Mouse (Mus musculus) adrenal gland, postnatal 14 days (tissue): ENCODE measurements around the gene Kif26b. TPM values are rescaled to one million over a fixed set of nuclear protein-coding genes. Genes with fewer than 3 reads are reported as not detected.

Experiments
- DNase-seq: peaks from one replicate; pipeline ENCODE4 v3.0.0; 2021; ENCODE audit warnings: mixed read lengths
- total RNA-seq: library from RNA; stranded (reverse); gene quantifications from 2 replicates; pipeline ENCODE4 v1.2.3, GENCODE M21; 2021

Kif26b gene
- total RNA-seq, 1 experiment from 2014 or later, result 3.0 TPM

- no peak for DNase-seq
These were observed 11.3 kb downstream of the Kif26b start for GRCm38 (mm10) chr1:178540247-178540646.

GRCm38 (mm10) chr1:178542415-178542814, 13.5 kb downstream of the Kif26b start:
- no peak for DNase-seq

DNA sequence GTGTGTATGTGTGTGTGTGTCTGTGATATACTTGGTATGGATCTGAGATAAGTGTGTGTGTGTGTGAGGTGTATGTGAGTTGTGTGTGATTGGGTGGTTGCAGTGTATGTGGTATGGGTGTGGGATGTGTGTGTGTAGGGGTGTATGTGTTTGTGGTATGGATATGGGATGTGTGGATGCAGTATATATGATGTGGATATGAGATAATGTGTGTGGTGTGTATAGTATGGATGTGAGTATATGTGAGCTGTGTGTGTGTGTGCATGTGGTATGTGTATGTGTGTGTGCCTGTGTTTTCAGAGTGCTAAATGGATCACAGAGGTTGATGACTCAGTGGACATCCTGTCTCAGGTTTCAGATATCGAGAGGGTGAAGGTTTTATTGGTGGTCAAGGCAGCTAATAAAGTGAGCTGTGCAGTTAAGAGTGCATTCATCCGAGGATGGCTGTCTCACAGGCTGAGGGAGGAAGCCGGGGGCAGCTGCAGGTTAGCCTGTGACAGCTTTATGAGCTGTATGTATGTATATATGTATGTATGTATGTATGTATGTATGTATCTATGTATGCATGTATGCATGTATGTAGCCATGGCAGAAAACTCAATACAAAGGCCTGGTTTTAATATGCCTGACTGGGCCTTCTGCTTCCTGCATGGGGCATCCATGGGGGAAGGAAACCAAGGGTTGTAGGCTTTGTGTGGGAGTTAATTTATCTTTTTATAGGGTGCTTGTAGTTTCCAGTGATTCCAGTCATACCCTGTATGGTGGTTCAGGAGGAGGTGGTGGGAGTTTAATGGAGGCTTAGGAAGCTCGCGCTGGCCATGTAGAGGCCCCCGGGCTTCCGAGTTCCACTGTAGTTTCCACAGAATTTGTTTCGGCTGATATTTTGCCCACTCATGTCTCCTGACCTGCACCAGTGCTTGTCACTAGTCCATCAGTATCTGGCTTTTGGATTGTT, 14.3 kb downstream of the Kif26b start:
- DNase-seq, result no peak

GRCm38 (mm10) chr1:178544585-178544984, 15.7 kb downstream of the Kif26b start:
- no peak for DNase-seq

- DNase-seq, result peak; percentile 14
These were observed 20.7 kb downstream of the Kif26b start for GRCm38 (mm10) chr1:178549576-178549975.

DNA sequence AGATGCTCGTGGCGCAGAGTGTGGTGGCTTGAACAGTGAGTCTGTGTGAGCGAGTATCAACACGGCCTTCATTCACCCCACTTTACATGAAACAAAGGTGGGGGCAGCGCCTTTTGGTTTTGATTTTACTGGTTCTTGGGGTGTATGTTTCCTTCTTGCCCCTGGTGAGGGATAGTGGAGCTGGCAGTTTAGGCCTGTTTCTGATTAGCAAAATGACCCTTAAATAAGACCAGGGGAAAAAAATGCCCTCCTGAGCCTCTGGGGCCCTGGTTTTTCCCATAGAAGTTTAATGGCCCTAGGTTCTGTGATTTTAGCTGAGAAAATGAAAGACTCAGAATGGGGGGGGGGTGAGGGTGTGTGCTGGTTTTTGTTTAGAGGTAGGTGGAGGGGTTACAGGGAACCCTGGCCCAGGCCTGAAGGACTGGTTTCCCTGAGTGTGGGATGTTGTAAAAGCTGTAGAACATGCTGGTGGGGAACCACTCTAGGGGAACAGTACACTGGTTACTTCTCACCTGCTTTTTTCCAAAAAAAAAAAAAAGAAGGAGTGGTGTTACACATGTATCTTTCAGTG, 21.6 kb downstream of the Kif26b start:
- DNase-seq, result no peak

DNA sequence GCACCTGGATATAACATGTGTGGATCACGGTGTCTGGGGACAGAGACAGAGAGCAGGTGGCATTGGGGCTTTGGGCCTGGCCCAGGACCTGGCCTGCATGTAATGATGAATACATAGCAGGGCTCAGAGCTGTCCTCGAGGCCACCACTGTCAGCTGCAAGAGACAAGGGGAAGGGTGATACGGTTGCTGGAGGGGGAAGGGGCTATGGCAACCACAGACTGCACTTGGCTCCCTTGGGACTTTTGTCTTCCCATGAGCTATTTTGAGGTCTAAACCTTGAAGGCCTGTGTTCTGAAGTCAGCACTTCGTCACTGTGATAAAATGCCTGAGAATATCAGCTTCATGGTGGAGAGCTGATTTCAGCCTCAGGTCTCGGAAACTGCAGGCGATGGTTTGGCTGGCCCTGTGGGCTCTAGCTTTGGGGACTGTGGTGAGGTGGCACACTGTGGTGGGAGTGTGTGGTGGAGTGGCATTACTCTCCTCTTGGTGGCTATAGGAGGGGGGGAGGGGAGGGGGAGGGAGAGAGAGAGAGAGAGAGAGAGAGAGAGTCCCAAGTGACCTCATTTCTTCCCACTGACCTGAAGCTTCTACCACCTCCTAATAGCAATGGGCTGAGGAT, 23.5 kb downstream of the Kif26b start:
- DNase-seq, result no peak

GRCm38 (mm10) chr1:178552898-178553284, 24.0 kb downstream of the Kif26b start:
- DNase-seq, result no peak

DNA sequence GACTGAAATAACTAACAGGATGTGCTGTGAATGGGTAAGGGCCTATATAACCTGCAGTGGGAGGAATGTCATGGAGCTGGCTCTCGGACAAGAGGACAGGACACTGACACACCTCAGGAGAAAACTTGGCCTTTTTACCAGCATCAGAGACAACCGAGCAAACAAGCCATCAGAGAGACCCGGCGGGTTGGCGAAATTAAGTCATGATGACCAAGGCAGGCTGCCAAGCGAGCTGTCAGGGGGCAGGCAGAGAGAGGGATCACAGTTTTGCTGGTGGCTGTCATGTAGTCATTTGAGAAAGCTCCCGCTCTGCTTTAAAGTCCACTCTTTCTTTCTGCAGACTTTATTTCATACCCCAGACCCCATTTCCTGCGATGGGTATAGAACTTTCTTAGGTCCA, 27.3 kb downstream of the Kif26b start:
- no peak for DNase-seq

DNA sequence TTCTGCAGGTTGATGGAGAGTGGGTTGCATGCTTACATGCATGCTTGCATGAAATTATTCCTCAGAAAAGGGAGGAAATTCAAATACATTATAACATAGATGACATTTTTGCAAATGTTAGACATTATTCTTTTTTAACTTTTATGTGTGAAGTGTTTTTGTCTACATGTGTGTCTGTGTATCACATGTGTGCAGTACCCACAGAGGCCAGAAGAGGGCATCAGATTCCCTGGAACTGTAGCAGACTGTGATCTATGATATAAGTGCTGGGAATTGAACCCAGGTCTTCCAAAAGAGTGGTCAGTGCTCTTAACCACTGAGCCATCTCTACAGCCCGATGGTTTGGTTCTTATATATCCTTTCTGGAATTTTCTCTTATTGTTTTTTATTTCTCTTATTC, 31.1 kb downstream of the Kif26b start:
- DNase-seq, result no peak

GRCm38 (mm10) chr1:178563834-178564233, 34.9 kb downstream of the Kif26b start:
- DNase-seq, result no peak

DNA sequence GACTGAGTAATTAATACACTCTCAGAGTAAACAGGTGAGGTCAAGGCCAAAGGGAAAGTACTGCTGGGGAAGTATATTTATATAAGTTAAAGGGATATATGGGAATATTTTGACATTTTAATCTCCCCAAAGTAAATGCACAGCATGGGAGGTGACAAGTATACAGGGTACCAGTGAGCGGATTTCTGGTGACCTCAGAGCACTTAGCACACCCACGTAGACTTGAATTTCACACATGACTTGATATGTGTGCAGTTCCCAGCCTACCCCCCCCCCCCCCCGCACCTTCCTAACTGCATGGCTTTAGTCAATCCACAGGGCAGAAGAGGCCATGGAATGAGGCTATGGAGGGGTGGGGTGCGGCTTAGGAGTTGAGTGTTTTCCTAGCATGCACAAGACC, 35.9 kb downstream of the Kif26b start:
- DNase-seq, result no peak

GRCm38 (mm10) chr1:178568551-178569545, 39.9 kb downstream of the Kif26b start:
- DNase-seq, result no peak

DNA sequence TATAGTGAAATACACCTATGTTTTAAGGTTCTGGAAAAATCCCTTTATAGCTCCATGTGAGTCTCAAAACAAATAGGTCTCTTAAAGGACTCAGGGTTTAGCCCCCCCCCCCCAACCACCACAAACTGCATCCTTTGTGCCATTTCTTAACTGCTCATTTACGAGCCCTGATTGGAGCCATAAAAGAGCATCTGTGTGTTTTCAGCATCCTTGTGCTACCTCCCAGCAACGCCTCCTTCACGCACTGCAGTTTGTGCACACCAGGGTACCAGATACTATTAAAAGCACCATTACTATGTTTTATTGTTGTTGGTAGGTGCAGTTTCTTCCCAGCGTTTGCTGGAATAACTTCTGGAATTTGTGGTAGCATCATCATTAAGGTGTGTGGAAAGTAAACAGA, 42.1 kb downstream of the Kif26b start:
- no peak for DNase-seq

- no peak for DNase-seq
These were observed 43.0 kb downstream of the Kif26b start for GRCm38 (mm10) chr1:178571885-178572444.

- no peak for DNase-seq
These were observed 44.6 kb downstream of the Kif26b start for GRCm38 (mm10) chr1:178573406-178574032.

- no peak for DNase-seq
These were observed 46.8 kb downstream of the Kif26b start for GRCm38 (mm10) chr1:178575706-178576105.

DNA sequence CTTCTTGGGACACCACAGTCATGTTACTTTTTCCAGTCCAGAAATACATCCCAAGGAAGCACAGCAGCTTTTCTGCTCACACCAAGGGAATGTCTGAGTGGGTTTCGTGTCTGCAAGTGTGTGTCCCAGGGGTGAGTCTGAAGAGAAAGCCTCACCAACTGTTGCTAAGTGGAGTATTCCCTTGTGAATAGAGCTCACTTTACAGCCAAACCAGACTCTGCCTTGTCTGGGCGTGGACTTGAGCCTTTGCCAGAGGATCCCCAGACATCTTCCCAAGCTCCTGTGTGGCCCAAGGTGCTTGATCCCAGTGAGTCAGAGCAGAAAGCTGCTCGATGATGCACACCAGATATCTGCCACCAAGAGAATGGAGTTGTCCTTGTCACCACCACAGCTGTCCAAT, 48.0 kb downstream of the Kif26b start:
- peak; percentile 21 for DNase-seq

GRCm38 (mm10) chr1:178585366-178586020, 56.6 kb downstream of the Kif26b start:
- DNase-seq, result no peak
